Mouse (Mus musculus): ENCODE measurements around the gene Cox6a1.
A peak's percentile ranks its signal among the peaks of the same experiment; 100 is the strongest.

The Cox6a1 gene

GRCm38 (mm10) chr5:115300035-115300744 is 48.6 kb downstream of the Cox6a1 start:
- peak; percentile 62 to 75 for DNase-seq

GRCm38 (mm10) chr5:115296347-115296746 is 52.4 kb downstream of the Cox6a1 start:
- DNase-seq: no peak
